Mouse (Mus musculus): ENCODE measurements around the gene Nos2.
A peak's percentile ranks its signal among the peaks of the same experiment; 100 is the strongest.
"Not testable (repeated sequence)": the region's sequence is repeated elsewhere in the genome, so short reads cannot be mapped to it uniquely, and the experiment has no call there.

Gene Nos2

DNA sequence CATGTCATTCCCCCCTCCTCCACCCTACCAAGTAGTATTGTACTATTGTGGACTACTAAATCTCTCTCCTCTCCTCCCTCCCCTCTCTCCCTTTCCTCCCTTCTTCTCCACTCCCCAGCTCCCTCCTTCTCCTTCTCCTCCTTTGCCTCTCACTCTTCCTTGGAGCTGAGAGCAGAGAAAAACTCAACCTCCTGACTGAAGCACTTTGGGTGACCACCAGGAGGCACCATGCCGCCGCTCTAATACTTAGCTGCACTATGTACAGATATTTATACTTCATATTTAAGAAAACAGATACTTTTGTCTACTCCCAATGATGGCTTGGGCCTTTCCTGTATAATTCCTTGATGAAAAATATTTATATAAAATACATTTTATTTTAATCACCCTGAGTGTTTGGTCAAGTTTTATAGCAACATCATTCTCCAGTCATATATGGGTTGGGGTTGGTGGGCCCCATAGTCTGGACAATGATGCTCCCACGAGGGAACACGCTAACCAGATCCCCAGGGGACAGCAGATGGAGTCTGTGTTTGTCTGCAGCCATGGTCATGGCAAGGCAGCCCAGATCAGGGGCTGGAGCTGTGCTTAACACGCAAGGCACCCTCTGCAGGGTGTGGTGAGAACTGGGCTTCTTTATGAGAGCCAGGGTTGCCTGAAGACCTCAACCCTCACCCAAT, 39.4 kb downstream of the Nos2 start:
- peak; percentile 68 to 73 for DNase-seq

DNA sequence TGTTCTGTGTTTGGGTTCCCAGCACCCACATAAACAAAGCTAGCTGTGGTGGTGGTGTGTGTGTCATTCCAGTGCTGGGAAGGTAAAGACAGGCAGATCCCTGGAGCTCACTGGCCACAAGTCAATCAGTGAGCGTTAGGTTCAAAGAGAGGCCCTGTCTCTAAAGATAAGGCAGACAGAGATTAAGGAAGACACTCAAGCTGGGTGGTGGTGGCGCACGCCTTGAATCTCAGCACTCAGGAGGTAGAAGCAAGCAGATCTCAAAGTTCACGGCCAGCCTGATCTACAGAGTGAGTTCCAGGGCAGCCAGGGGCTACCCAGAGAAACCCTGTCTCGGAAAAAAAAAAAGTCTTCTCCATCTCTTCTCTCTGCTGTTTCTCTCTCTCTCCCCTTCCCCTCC, 40.6 kb downstream of the Nos2 start:
- no peak for DNase-seq

DNA sequence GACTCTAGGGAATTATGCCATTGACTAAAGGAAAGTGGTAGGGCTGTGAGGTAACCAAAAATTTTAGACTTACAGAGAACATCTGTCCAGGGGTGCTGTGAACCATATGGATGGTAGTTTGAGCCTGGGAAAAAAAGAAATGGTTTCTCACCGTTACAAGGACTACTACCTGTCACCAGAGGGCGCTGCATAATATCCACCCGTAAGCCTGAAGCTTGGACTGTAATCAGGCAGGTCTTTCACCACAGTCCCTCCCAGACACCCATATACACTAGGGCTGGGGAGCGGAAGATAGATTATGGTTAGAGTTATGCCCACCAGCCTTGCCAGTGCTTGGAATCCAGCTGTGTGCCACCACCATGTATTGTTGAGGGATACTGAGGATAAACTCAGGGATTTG, 46.8 kb downstream of the Nos2 start:
- DNase-seq: peak; percentile 68 to 77

DNA sequence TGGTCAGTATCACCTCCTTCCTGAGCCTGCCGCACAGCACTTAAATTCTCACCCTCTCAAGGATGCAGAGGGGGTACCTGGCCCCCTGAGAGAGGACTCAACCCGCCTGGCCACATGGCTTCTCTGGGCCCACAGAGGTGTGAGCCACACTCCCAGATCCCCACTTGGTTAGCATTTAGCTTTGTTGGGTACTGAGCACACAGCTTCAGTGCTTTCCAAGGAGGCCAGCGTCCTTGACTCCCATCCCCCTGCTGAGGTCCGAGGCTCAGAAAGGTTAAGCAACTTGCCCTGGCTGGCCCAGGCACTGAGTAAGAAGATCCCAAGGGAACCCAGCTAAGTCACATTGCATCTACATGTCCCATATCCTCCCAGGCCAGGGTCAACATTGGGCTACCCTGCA, 47.5 kb downstream of the Nos2 start:
- no peak for DNase-seq

DNA sequence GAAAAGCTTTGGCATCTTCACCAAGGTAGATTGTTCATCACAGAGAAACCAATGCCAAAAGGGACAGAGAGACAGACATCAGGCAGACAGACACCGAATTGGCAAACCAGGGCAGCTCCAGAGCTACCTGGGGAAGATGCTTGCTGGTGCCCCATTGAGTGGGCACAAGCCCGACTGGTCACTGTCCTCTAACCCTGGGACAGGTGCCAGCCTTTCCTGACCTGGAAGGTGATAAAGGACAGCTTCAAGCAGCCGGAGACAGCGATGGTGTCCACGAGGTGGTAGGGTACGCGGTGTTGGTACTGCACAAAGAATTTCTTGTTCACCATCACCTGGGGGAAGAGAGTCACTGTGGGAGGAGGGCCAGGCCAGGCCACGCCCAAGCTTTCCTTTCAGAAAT, 50.5 kb downstream of the Nos2 start:
- no peak for DNase-seq

DNA sequence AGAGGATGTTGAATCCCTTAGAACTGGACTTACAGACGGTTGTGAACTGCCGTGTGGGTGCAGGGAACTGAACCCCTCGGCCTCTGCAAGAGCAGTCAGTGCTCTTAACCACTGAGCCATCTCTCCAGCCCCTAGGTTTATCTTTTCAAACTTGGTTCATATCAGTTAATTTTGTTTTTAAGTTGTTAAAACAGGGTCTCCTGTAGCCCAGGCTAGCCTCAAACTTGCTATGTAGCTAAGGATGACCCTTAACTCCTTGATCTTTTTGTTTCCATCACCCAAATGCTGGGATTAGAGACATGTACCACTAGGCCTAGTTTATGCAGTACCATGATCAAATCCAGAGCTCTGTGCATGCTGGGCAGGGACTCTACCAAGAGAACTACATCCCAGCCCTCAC, 51.2 kb downstream of the Nos2 start:
- no peak for DNase-seq

DNA sequence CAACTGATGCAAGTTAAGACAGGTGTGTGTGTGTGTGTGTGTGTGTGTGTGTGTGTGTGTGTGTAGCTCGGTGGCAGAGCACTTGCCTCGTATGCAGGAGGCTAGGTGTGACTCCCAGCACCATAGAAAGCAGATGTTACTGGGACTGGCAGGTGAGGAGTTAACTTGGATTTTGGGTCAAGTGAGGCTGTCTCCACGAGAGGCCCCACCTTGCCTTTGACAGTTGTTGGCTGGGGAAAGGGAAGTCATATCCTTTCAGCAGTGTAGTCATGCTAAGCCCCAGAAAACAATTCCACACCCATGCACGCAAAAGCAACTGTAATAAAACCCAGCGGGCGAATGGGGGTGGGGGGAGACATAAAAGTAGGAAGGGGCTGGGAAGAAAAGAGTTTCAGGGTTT, 51.7 kb downstream of the Nos2 start:
- DNase-seq: no peak

DNA sequence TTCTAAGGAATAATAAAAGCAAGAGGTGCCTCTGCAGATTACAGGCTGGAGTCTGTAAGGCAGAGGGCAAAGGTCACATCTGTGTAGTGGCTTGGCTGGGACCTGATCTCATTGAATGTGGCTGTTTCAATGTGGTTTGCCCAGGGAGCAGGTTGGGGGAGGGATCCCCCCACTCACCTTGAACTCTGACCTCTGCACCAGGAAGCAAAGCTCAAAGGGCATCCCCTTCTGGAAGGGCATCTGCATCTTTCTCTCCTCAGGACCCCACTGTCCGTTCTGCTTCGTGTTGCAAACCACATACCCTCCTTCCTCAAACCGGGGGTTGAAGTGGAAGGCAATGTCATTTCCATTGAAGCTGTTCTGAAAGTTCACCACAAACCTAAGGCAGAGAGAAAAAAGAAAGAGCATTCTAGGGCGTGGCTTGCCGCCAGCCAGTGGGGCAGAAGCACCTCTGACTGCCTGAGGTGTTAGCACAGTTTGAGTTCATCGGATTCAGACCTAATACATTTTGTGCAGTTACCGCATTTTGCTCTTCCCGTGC, 52.3 kb downstream of the Nos2 start:
- no peak for DNase-seq

DNA sequence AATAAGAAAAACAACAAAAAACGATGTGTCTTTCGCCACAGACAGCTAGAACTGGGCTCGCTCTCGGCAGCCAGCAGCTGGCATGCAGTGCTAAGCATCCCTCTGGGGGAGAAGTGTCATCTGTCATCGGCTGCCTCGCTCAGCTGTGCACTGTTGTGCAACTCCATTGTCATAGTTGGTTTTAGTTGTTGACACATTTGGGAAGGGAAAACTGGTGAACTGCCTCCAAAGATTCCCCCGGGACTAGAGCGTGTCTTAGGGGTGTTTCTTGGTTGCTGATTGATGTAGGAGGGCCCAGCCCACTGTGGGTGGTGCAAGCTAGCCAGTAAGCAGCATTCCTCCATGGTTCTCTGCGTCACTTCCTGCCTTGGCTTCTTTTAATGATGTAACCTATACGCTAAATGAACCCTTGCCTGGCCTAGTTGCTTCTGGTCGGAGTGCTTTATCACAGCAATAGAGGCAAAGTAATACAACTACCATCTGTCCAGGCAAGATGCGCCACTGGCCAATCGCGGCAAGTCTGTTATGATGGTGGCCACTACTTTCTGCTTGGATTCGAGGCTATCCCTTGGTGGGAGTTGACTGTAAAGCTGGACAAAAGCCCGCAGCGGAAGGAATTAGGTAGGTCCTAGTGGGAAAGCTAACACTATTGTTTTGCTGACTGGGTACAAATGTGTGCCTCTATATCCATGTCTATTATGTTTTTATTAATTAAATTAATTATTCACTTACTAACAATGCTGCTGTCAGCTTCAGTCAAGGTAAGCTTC, 53.0 kb downstream of the Nos2 start:
- DNase-seq: peak; percentile 37 to 60

DNA sequence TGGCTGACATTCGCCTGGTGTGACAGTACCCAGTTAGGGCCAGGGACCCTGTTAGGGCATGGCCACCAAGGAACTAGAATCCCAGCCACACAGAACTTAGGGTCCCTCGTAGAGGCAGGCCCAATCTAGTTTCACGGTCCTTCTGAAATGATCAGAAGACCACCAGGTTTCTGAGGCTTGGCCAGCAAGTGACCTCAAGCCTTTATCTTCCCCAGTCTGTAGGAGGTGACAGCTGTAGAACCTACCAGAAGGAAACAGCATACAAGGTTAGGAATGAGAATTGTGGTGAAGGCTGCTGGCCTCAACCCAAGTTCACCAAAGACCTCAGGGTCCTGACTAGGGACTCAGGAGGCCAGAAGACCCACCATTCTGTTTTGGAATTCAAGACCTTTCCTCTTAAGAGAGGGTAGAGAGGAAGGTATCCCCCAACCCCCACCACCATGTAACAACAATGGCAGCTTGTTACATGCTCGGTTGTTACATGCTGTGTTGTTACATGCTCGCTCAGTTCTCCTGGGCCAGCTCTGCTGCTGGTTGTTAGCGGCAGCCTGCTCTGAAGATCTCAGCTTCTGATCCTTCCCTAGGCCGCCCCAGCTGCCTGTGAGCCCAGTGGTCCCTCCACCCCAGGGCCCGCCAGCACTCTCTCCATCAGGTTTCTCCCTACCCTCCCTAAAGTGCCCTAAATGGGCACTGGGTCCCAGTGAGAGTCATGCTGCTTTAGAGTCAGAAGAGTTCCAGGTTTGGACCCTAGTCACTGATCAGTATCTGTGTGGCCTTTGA, 56.3 kb downstream of the Nos2 start:
- DNase-seq: no peak

DNA sequence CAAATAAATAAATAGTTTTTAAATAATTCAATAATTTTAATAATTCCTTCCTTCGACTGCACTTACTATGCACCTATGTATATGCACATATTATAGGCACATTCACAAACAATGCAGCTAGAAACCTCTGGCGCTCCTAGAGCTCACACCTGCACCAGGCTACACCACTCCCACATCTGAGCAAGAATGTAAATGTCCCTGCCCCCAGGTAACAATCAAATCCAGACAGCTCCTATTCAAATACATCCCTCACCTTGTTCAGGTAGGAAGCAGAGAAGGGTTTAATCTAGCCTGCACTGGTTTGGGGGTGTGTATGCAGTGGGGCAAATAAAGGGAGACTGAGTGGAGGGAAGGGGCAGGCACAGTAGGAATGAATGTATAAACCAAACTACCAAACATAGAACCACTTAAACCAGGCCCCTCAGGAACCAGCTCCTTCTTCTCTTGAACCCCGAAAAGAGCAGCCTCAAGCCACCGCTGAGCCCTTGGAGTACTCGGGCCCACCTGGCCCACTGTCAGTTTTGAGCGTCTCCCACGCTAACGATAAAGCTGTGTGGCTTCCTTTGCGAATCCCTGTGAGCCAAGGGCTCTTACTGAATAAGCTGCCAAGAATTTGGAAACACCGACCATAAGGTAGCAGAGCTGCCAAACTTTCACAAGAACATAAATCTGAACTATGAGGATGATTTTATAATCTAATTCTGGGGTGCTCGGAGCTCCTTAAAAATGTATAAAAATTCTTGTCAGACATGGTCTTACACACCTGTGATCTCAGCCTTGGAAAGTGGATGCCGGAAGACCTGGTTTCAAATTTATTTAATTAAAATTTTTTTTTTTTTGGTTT, 57.8 kb downstream of the Nos2 start:
- DNase-seq: no peak

DNA sequence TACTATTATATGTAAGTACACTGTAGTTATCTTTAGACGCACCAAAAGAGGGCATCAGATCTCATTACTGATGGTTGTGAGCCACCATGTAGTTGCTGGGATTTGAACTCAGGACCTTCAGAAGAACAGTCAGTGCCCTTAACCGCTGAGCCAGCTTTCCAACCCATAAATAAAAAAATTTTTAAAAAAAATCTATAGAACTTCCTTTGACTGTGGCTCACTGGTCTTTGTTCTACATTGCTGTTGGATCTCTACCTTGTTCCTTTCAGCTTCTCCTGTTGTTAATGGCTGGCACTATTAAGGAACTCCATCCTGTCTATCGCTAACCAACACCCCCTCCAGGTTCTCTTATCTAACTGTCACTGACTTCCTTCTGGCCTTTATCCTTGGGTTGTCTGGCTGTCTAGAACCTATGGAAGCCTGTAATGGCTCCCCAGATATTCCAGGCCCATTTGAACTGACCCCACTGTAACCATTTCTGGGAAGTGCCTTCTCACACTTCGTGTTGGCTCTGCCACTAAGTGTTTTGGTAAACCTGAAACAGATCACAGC, 59.6 kb downstream of the Nos2 start:
- no peak for DNase-seq

DNA sequence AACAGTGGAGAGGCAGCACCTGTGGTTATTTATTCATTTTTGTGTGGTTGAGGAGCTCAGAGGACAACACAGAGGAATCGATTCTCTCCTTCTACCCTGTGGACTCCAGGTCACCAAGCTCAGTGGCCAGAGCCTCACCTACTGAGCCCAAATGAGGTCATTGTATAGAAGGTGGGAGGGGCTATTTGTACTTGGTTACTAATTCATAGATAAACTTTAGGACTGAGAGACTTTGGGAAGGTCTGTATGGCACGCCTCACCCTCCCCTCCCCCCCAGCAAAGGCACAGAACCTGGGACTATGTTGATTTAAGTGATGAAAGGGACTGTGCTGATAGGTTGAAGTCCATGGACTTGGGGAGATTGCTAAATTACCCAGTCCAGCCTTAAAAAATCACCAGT, 61.5 kb downstream of the Nos2 start:
- no peak for DNase-seq

DNA sequence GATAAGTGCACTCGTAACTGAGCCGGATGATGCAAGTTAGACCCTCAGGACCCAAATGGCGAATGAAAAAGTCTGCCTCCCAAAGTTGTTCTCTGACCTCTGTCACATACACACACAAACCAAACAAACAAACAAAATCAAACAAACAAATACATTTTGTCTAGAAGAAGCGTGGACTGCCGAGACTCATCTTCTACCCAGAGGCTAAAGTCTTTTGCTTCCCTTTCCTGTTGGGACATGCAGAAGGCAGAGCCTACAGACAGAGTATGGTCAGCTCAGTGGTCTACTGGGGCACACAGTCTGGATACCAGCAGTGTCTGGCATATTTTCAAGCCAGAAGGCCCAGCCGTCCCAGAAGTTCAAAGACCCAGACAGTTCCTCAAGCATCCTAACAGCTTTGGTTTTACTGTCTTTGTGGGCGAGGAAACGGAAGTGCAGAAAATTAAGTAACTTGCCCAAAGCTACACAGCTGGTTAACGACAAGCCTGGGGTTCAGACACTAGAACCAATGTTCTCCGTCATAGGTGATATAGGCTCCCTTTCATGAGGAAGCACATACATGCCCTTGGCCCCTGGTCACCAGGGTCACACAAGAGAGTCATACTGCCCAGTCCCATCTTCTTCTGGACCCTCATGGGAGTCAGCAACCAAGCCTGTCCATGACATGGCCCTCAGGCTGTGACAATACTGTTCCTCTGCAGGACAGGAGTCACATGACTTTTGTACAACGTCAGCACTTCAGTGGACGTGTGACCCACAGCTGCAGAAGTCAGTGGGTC, 62.1 kb downstream of the Nos2 start:
- DNase-seq: no peak

DNA sequence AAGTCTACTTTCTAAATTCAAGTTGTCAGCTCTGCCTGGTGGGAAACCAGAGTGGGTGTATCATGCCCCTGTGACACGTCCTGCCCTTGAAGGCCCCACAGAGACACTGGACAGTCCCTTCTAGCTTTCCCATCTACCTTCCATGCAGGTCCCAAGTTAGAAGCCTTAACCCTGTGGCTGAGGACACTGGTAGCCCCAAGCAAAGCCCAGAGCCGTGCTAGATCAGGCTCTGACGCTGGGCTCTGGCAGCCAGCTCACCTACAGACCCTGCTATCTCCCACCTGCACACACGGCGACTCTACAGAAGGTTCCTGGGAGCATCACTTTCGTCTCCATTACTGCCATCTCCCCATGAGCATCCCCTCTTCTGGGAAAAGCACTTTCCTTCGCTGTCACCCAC, 63.0 kb downstream of the Nos2 start:
- no peak for DNase-seq

DNA sequence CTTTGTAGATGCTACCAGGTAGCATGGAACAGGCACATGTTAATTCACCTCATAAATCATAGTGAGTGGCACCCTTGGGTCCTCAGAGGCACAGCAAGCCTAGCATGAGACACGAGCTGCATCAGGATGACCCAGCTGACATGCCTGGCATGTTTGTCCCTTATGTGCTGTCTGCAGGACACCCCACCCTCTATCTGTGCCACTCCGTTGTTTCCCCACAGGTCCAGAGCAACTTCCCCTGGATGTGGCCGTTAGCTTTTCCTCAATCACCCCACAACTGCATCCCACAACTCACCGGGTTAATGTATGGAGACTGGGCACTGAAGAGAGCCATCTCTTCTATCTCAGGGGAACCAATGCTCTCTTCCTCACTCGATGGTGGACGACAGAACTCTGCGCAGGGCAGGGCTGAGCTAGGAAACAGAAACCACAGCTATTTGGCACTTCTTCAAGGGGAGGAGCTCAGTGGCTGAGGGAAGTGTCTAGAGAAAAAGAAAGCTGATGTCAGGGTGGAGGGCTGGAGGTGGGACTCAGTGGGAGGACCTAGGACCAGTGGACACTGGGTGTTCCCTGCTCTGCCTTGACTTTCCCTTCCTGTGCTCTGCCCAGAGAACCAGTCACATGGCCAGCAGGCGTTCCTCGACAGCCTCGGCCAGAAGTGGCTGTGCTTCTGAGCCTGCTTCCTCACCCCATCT, 64.0 kb downstream of the Nos2 start, which contains the start of gene Lgals9:
Lgals9 (minus strand) TSS at position 464 of the 695 bp plus-strand sequence.
- DNase-seq: peak; percentile 69 to 78

DNA sequence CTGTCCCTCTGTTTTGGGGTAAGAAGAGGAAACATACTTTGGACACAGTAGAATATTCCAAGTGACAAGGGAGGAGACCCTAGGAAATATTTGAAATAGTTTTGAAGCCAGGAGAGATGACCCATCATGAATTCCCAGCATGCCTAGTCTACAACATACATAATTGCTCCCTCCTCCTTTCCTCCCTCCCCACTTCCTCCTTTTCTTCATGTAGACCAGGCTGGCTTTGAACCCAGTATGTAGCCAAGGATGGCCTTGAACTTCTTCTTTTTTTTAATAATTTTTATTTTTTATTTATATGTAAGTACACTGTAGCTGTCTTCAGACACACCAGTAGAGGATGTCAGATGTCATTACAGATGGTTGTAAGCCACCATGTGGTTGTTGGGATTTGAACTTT, 64.9 kb downstream of the Nos2 start:
- DNase-seq: no peak

DNA sequence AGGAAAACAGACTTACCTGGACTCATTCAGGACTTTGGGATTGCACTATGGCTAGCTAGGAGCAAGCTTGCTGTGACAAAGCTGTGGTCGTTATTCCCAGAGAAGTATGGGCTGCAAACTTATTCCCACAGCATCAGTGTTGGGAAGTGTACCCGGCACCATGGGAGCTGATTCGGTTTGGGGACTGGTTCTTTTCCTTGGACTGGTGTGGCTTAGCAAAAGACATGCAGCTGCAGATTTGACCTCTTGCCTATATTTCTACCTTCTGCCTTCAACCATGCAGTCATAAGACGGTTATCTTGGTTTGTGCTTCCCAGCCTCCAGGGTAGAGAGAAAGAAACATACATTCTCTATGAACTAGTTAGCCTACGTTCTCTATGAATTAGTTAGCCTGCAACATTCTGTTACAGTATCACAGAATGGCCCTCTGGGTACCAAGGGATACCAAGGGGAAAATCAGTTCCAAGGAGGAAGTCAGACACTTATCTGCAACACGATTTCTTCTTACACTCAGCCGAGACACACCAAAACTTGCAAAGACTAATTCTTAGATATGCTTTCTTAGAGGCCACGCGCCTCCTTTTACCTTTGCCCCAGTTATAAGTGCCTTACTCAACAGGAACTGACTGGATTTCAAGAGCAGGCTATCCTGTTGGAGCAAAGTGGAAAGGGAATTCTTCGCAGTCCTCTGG, 65.9 kb downstream of the Nos2 start:
- DNase-seq: no peak

DNA sequence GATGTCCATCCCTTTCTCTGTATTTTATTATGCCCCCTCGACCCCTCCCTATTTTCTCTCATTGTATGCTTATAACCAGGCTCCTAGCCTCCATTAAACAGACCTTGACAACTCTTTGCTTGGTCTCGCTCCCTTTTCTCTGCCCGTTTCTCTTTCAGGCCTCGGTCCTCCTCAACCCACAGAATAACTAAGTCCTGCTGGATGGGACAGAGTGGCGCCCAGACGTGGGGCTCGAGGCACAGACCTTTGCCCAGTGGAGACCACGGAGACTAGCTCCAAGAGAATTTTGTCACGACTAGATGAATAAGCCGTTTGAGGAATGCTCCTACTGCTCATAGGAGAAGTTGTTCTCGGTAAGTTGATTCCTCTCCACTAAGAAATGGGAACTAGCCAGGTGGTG, 68.6 kb downstream of the Nos2 start:
- not testable (repeated sequence) for DNase-seq

DNA sequence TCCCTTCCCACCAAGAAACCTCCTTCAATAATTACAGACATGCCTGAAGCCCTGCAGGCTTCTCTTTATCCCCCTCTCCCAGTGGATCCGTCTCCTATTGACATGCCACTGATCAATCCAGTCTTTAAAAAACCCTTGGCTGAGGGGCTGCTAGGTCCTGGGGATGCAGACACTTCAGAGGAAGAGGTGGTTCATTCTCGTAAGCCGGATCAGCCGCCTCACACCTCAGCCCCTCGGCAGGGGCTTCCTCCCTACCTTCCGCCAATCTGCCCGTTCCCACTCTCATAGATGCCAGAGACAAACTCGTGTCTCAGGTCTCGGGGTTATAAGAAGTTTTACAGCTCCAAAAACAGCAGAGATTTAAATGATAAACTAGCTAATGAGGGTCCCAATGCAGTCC, 69.5 kb downstream of the Nos2 start:
- no peak for DNase-seq
